Mouse (Mus musculus) lung, embryonic 16.5 days (tissue): ENCODE measurements at regions not wholly inside any gene's neighbourhood (a gene's known extent, or its start where the extent isn't known, plus 50 kb on each side); places are given as distances from the start of the nearest gene placed in this dataset.
"Not testable (repeated sequence)": the region's sequence is repeated elsewhere in the genome, so short reads cannot be mapped to it uniquely, and the experiment has no call there.

Experiments used
- ATAC-seq: fragments of 200-750 bp; cut with Nextera tagmentation; 2 replicates; pipeline ENCODE4 v1.8.0; 2017; ENCODE audit warnings: low read depth, mild to moderate bottlenecking, moderate library complexity
- H3K27ac ChIP-seq: fragments of 300-500 bp; sonication (generic); 2 replicates; pipeline ENCODE4 v1.5.1; 2014; ENCODE audit warnings: mild to moderate bottlenecking, control low read depth, low read length
- H3K27me3 ChIP-seq: fragments of 300-500 bp; sonication (generic); 2 replicates; pipeline ENCODE4 v1.6.1; 2014; ENCODE audit warnings: low read depth, low read length, mixed read lengths; ENCODE audit not compliant: control insufficient read depth, insufficient read depth
- H3K36me3 ChIP-seq: fragments of 300-500 bp; sonication (generic); 2 replicates; pipeline ENCODE4 v1.6.1; 2014; ENCODE audit warnings: low read length; ENCODE audit not compliant: control insufficient read depth, insufficient read depth
- H3K4me1 ChIP-seq: fragments of 300-500 bp; sonication (generic); replicated peaks from 2 replicates; pipeline ENCODE4 v1.6.1; 2014; ENCODE audit warnings: low read length, mixed read lengths; ENCODE audit not compliant: control insufficient read depth, insufficient read depth
- H3K4me2 ChIP-seq: fragments of 300-500 bp; sonication (generic); 2 replicates; pipeline ENCODE4 v1.6.1; 2014; ENCODE audit warnings: low read depth, low read length, control low read depth
- H3K4me3 ChIP-seq: fragments of 300-500 bp; sonication (generic); 2 replicates; pipeline ENCODE4 v1.5.1; 2014; ENCODE audit warnings: mild to moderate bottlenecking, low read length, control low read depth
- H3K9ac ChIP-seq: fragments of 300-500 bp; sonication (generic); 2 replicates; pipeline ENCODE4 v1.6.1; 2014; ENCODE audit warnings: low read length, control low read depth
- H3K9me3 ChIP-seq: fragments of 300-500 bp; sonication (generic); 2 replicates; pipeline ENCODE4 v1.6.1; 2016; ENCODE audit warnings: low read length; ENCODE audit not compliant: control insufficient read depth
- WGBS: fragments of 180-500 bp; shearing (Covaris S2); extraction: QIAGEN DNeasy Blood & Tissue Kit; methylation state at CpG from one replicate; pipeline ENCODE4 v1.1.7; 2014; 5-methylcytosine and 5-hydroxymethylcytosine counted together

DNA sequence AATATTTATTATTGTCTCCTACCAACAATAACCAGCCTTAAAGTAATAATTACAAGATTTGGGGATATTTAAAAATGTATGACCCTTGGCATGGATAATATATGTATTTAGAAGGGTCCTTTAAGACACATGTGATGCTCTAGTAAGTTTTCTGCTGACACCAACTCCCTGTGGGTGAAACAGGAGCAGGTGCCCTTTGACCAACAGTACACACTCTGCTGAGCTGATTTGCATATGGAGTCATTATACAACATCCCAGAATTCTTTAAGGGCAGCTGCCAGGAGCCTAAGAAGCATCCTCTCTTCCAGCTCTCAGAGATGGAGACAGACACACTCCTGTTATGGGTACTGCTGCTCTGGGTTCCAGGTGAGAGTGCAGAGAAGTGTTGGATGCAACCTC is 274.1 kb downstream of the Rpia start:
- Histone ChIP-seq H3K4me1 (no peaks in the 10 kb centered on the region), H3K4me2 (no peak overlapping the region), H3K9ac (no peak overlapping the region), H3K36me3 (no peaks in the 10 kb centered on the region), H3K9me3 (no peaks in the 10 kb centered on the region), H3K27me3 (no peaks in the 10 kb centered on the region), H3K27ac (no peak overlapping the region), H3K4me3 (no peak overlapping the region)
- no peak for ATAC-seq

DNA sequence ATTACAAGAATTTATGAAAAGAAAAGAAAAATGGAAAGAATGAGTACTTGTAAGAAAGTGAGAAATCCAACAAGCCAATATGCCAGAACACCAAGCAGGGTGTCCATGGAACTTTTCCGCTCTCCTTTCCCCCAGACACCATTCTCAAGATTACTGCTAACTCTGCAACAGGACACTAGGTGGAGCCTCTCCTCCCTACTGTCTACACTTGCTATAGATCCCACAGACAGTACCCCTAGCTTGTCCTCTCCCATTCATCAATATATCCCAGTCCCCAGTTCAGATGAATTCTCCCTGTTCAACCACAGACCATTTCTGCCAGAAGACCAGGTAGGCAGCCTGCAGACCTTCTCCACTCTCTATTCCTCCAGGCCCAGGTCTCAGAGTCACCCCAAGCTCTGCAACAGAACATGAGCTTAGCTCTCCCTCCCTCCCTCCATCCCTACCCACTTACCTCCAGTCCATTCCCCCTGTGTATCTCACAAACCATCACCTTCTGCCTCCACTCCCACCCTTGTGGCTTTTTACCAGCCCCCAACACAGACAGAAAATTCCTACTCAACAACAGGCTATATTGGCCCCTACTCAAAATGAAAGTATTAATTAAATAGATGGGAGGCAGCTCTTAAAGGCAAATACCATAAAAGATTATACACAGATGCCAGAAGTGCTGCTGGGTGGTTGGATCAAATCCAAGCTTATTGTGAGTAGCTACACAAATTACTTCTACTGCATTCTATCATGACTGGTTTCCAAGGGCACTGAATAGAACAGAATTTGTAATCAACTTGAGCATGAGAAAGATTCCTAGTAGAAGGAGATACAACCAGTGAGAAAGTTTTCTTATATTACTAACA is 323.2 kb downstream of the Rpia start:
- Histone ChIP-seq H3K4me2 (no peak overlapping the region), H3K36me3 (no peaks in the 10 kb centered on the region), H3K4me3 (no peak overlapping the region), H3K9me3 (no peaks in the 10 kb centered on the region), H3K9ac (no peak overlapping the region), H3K27me3 (no peaks in the 10 kb centered on the region), H3K27ac (no peak overlapping the region), H3K4me1 (no peaks in the 10 kb centered on the region)
- 58% methylated on average over 1 of the region's 1 CpGs for WGBS
- ATAC-seq, result no peak

DNA sequence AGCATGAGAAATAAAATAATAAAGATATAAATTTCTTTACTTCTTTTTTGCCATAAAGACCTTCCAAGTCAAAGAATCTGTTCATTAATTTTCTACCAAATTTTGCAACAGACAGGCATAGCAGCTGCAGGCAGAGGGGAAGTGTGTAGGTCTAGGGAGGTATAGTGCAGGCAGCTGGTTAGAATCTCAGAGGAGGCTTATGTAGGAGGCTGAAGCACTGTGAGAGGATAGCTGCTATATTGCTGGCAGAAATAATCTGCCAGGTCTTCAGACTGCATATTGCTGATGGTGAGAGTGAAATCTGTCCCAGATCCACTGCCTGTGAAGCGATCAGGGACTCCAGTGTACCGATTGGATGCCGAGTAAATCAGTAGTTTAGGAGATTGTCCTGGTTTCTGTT is 334.8 kb downstream of the Rpia start:
- H3K4me3 ChIP-seq, result no peak overlapping the region
- no peaks in the 10 kb centered on the region for H3K36me3 ChIP-seq
- H3K27me3 ChIP-seq, result no peaks in the 10 kb centered on the region
- no peak overlapping the region for H3K4me2 ChIP-seq
- no peaks in the 10 kb centered on the region for H3K4me1 ChIP-seq
- no peak overlapping the region for H3K27ac ChIP-seq
- ATAC-seq, result no peak
- no peak overlapping the region for H3K9ac ChIP-seq
- no peaks in the 10 kb centered on the region for H3K9me3 ChIP-seq
- WGBS, result 86% methylated on average over 3 of the region's 3 CpGs

DNA sequence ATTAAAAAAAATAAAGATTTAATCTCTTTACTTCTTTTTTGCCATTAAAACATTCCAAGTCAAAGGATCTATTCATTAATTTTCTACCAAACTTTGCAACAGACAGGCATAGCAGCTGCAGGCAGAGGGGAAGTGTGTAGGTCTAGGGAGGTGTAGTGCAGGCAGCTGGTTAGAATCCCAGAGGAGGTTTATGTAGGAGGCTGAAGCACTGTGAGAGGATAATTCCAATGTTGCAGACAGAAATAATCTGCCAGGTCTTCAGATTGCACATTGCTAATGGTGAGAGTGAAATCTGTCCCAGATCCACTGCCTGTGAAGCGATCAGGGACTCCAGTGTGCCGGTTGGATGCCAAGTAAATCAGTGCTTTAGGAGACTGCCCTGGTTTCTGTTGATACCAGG is 357.3 kb downstream of the Rpia start:
- H3K9me3 ChIP-seq, H3K9ac ChIP-seq, H3K27me3 ChIP-seq, H3K4me2 ChIP-seq, H3K36me3 ChIP-seq, ATAC-seq, H3K4me3 ChIP-seq, H3K4me1 ChIP-seq, H3K27ac ChIP-seq: not testable (repeated sequence)
- 74% methylated on average over 2 of the region's 2 CpGs for WGBS

DNA sequence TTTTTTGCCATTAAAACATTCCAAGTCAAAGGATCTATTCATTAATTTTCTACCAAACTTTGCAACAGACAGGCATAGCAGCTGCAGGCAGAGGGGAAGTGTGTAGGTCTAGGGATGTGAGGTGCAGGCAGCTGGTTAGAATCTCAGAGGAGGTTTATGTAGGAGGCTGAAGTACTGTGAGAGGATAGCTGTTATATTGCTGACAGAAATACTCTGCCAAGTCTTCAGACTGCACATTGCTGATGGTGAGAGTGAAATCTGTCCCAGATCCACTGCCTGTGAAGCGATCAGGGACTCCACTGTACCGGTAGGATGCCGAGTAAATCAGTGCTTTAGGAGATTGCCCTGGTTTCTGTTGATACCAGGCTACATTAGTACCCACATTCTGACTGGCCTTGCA is 385.7 kb downstream of the Rpia start:
- H3K9ac ChIP-seq, H3K4me1 ChIP-seq, H3K27ac ChIP-seq, H3K27me3 ChIP-seq, ATAC-seq, H3K4me3 ChIP-seq, H3K9me3 ChIP-seq, H3K36me3 ChIP-seq, H3K4me2 ChIP-seq: not testable (repeated sequence)
- WGBS, result 67% methylated on average over 3 of the region's 3 CpGs

DNA sequence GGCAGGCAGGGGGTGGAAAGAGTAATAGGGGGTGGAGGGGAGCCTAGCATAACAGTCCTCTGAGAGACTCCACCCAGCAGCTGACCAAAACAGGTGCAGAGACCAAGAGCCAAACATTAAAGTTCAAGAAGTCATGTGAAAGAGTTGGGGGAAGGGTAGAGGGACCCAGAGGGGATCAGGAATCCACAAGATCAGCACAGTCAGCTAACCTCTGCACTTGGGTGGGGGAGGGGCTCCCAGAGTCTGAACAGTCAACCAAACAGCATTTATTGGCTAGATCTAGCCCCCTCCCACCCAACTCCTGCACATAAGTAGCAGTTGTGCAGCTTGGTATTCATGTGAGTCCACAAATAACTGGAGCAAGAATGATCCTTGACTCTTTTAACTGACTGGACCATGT is 402.2 kb downstream of the Rpia start:
- ATAC-seq, H3K4me1 ChIP-seq, H3K4me2 ChIP-seq, H3K27me3 ChIP-seq, H3K36me3 ChIP-seq, H3K9ac ChIP-seq, H3K9me3 ChIP-seq, H3K27ac ChIP-seq, H3K4me3 ChIP-seq: not testable (repeated sequence)

DNA sequence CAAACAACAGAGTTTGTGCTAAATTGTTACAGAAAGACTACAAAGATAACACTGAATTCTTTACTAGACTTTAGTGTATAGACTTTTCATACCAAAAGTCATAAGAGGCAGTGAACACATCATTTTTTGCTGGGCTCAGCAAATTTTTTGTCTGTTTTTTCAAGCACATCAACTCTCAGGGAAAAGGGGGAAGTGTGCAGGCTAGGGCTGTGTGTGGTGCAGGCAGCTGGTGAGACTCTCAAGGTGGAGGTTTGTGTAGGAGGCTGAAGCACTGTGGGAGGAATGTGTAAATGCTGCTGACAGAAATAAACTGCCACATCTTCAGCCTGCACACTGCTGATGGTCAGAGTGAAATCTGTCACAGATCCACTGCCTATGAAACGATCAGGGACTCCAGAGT is 405.6 kb downstream of the Rpia start:
- not testable (repeated sequence) for H3K4me2 ChIP-seq, H3K36me3 ChIP-seq, ATAC-seq, H3K27me3 ChIP-seq, H3K9me3 ChIP-seq, H3K4me3 ChIP-seq, H3K9ac ChIP-seq, H3K27ac ChIP-seq, H3K4me1 ChIP-seq
- WGBS, result no CpG with 5 or more reads among the region's 1 CpGs

DNA sequence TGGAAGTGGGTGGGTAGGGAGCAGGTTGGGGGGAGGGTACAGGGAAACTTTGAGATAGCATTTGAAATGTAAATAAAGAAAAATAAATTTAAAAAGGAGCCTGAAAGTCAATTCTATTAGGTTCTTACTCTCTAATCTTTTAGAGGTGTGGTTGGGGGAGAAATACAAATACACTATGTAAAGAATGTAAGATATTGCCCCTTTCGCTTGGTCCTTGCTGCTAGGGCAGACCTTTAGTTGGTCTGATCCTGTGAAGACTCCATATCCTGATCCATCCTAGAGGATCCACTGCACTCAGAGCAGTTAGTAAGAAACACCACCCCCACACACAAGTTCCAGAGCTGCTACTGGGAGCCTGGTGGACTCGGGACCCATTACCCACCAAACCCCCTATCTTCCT is 412.7 kb downstream of the Rpia start:
- WGBS, result 71% methylated on average over 2 of the region's 2 CpGs

DNA sequence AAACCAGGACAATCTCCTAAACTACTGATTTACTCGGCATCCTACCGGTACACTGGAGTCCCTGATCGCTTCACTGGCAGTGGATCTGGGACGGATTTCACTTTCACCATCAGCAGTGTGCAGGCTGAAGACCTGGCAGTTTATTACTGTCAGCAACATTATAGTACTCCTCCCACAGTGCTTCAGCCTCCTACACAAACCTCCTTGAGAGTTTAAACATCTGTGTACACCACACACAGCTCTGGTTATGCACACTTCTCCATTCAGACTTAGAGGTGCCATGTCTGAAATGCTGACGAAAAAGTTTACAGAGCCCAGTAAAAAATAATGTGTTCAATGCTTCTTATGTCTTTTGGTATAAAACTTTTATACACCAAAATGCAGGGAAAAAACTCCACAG is 420.2 kb downstream of the Rpia start:
- not testable (repeated sequence) for H3K36me3 ChIP-seq, H3K27me3 ChIP-seq, H3K4me3 ChIP-seq, H3K9ac ChIP-seq, H3K4me2 ChIP-seq, ATAC-seq, H3K4me1 ChIP-seq, H3K9me3 ChIP-seq, H3K27ac ChIP-seq
- WGBS, result 79% methylated on average over 5 of the region's 5 CpGs

More for the DNA sequence above, 412.7 kb downstream of the Rpia start:
- not testable (repeated sequence) for H3K27ac ChIP-seq, ATAC-seq, H3K9me3 ChIP-seq, H3K4me3 ChIP-seq, H3K9ac ChIP-seq, H3K4me1 ChIP-seq, H3K4me2 ChIP-seq, H3K27me3 ChIP-seq, H3K36me3 ChIP-seq

DNA sequence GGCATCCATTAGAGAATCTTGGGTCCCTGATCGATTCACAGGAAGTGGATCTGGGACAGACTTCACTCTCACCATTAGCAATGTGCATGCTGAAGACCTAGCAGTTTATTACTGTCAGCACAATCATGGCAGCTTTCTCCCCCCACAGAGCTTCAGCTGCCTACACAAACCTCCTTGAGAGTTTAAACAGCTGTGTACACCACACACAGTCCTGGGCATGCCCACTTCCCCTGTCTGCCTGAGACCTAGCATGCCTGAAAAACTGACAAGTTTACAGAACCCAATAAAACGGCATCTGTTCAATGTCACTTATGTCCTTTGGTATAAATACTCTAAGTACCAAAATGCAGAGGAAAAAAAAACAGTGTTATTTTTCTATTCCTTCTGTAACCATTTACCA is 435.7 kb downstream of the Rpia start:
- H3K4me2 ChIP-seq, result no peak overlapping the region
- H3K4me3 ChIP-seq, result no peak overlapping the region
- no peak overlapping the region for H3K9ac ChIP-seq
- no peaks in the 10 kb centered on the region for H3K36me3 ChIP-seq
- WGBS, result 19% methylated on average over 2 of the region's 2 CpGs
- no peak for ATAC-seq
- H3K27ac ChIP-seq, result no peak overlapping the region
- no peaks in the 10 kb centered on the region for H3K9me3 ChIP-seq
- no peaks in the 10 kb centered on the region for H3K27me3 ChIP-seq
- no peaks in the 10 kb centered on the region for H3K4me1 ChIP-seq
